Mouse (Mus musculus) mature B cell (primary cell): ENCODE measurements around the gene Nup54.

ENCODE experiments used
- in situ Hi-C: fragments of 300-500 bp; cut with MboI; formaldehyde crosslinking; loops from 2 replicates; pipeline ENCODE4 v1.14.3; 2019

Nup54 gene

DNA sequence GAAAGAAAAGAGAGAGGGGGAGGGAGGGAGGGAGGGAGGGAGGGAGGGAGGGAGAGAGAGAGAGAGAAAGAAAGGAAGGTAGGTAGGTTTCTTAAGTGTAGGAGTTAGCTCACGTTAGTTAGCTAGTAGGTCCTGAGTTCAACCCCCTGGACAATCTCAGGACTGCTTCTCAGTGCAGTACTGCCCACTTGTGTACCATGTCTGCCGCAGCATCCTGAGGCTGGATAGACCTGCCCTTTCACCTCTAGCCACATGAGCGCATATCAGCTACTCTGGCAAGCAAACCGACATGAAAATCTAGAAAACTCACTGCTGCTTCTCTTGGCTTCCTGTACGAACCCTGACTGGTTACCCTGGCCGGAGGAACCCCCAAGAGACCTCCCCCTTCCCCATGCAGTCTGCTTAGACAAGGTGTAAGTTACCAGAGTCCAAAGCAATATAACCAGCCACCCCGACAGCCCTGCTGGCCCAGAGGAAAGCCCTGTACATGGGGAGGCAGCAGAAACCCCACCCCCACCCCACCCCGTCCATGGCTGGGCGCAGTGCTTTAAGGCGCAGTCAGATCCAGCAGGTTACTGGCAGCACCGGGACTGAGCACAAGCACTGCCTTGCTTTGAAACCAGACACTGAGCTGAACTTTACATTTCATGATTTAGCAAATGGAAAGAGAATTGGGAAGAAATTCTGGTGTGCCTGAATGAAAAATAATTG, 21.6 kb downstream of the Nup54 start:
- in situ Hi-C loops, result no loop called here

DNA sequence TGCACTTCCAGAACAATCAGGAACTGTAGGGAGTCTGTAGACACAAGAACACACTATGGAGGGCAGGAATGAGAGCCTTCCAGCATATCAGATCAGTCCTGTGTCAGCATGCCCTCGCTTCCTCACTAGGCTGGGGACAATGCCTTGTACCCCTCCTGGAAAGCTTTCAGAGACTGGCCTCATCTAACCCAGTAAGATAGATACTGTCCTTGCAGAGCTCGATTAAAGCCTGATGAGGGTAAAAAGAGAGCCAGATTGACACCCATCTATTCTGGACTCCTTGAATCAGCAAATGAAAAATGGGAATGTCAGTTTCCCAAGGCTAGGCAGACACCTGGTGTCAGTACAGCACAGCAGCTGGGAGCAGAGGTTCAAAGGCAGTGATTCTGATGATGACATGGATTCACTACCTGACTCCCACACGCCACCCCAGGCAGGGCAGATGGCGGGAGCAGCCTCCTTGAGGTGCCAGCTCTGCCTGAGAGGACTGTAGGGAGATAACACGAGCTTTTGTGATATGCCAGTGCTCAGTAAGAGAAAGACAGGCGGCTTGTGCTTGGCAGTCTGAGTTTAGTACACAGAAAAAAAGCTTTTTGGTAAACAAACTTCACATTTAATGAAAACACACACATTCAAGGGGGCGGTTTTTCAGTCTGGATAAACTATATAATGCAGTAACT, 23.4 kb downstream of the Nup54 start:
- in situ Hi-C loops, result no loop called here

DNA sequence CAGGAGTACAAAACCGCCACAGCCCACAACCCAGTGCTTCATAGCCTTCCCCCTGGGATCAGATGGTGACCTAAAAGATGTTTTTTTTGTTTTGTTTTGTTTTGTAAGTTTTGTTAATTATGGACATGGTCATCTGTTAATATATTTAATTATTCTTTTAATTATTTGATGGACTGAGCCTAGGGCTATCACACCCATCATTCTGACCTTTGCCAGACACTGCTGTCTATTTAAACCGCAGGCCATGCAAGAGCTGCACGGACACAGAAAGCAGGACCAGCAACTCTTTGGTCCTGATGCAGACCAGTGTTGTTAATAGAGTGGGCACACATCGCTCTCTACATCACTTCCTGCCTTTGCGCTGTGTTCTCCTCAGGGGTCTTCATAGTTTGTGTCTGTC, 24.5 kb downstream of the Nup54 start:
- in situ Hi-C loops, result no loop called here

DNA sequence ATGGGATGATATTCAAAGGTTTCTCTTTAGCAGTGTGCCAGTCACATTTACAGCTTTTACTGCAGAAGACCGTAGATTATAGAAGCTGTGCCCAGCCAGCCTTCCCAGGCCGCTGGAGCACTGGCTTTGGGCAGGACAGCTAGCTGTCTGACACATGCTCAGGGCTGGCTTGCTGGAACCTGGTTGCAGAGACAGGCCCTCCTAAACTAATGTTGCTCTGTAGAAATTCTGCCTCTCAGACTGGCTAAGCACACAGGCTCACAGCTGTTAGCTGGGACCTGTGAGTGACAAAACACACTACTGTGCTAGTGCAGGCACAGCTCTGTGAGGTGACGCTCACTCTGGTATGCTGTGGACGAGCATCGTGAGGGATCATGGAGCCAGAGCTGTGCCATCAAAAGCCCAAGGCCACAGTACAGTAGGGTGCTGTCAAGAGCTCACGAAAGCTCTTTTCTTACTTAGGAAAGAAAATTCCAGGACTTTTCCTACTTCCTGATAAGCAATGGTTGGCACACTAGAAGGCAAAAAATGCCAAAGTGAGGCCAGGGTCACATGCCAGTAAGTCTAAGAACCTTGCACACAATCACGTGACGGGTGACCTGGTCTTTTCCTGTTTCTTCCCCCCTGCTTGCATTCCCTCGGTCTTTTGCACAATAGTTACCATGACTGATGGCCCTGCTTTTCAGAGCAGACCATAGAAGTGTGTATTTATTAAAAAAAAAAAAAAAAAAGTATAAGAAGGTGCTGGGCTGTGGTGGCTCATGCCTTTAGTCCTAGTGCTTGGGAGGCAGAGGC, 25.5 kb downstream of the Nup54 start:
- in situ Hi-C loops, result no loop called here

DNA sequence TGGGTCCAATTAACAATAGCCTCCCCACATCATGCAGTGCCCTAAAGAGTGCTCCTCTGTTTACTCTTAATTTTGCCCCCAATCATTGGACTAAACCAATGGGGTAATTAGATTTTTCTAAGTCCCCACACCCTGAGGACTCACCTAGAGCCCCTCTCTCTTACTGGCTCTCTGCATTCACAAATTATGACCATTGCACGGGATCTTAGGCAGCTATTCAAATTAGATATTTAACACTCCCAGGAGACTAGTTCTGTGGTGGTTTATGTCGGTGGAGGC, 30.7 kb downstream of the Nup54 start:
- in situ Hi-C loops, result no loop called here

DNA sequence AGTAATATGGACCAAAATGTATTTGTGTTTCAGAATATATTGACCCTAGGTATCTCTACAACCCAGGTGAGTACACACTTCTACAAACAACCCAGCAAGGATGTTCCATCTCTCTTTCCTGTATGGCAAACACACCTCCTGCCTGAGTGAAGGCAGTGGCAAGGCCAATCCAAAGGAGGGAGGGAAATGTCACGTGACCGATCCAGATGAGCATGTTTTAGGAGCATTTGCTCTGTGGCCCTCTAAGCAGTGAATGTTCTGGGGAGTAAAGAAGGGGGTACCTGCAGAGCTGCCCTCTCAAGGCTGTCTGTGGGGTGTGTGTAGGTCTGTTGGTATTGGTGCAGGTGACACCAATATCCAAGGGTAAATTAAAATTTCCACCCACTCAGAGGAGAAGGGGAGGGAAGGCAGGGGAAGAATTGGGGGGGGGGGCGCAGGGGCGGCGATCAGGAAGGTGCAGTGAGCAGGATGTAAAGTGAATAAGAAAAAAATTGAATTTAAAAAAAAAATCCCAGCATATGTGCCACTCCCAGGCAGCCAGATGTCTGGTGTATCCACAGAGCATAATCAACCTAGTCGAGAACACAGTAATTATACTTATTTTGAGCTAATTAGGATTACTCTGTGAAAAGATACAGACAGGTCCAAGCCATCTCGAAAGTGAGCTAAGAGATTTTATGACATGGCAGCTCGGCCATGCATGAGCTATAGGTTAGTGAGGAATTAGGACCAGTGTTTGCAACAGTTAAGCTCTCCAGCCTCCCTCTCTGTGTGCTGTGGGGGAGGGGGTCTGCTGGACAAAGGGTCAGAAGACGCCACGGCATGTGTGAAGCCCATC, 31.2 kb downstream of the Nup54 start:
- in situ Hi-C loops, result no loop called here

DNA sequence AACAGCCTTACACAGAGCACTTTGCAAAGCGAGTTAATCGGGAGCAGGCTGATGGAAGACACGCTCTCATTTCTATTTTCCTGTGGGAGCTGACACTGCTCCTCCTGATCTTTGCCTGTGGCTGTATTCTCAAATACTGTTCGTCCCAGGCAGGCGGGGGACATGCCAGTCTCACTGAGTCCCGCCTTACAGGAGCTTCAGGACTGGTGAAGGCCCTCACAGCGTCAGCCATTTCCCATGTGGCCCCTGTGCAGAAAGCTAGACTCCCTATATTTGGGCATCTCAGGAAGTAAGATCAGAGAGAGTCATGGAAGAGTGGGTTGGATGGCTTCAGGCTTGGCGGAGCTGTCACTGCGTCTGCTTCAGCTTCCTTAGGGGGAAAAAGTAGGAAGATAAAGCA, 32.2 kb downstream of the Nup54 start:
- in situ Hi-C loops, result no loop called here

DNA sequence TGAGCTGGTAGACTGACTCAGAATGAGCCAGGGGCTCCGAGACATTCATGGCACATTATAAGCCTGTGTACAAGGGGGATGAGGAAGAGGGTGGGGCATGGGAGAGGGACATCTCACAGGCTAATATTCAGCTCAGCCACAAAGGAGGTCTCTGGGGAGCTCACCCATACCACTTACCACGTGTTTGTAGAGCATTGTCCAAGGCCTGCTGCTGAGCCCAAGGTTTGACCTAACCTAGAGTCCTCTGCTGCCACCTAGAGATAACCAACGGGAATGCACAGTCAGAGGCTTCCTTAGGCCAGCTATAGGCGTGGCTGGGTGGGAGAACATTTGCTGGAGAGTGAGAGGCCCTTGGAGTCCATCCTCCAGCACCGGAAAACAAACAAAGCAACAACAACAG, 36.9 kb downstream of the Nup54 start:
- in situ Hi-C loops, result loop anchor here (25.0 kb wide), 1 partner anchor 211 kb away; no protein-coding TSS in a partner anchor

DNA sequence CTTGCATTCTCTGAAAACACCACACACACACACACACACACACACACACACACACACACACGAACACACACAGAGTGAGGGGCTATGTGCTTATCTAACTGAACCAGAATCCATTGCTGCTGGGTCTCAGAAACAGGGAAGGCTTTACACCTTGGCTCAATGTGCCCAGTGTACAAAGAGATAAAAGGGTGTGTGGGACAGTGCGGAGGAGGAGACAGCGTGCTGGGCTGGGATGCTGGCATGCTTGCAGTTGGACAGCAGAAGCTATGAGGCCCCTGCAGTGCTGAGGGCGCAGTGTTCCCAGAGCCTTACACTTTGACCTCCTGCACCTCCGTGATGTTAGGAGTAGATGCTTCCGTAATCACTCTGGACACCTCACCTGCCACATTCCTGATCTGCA, 38.5 kb downstream of the Nup54 start:
- in situ Hi-C loops, result loop anchor here (25.0 kb wide), 1 partner anchor 209 kb away; no protein-coding TSS in a partner anchor

DNA sequence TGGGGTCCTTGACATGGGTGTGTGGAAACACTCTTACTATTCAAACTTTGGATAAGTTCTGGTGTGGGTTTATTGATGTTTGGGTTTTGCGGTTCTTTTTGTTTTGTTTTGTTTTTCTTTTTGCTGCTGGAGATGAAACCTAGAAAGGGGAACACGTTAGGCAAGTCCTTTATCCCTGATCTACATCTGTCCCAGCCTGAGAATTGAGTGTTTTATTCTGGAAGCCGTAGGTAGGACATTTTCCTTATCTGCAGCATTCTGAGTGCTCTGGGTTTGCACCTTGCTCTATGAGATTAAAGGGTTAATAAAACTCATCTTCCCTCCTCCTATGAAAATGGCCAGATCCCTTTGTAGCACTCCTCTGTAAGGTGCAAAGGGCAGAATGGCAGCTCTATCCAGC, 39.3 kb downstream of the Nup54 start:
- in situ Hi-C loops, result loop anchor here (25.0 kb wide), 1 partner anchor 208 kb away; no protein-coding TSS in a partner anchor

DNA sequence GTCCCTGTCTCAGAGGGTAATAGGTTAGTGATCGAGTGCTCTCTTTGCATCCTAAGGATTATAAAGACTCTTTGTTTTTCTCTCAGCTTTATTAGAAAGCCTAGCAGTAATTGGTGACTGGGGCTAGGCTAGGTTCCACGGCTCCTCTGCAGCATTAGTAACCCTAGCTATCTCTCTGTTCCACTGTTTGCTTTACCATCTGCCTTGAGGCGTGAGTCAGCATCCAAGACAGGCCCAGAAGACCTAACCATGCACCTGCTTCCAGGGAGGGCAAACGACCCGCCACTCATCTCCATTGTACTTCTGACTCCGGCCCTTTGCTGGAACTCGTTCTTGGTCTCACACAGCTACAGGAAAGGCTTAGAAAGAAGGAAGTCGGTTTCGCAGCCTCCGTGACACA, 41.2 kb downstream of the Nup54 start:
- in situ Hi-C loops, result loop anchor here (25.0 kb wide), 1 partner anchor 207 kb away; no protein-coding TSS in a partner anchor

DNA sequence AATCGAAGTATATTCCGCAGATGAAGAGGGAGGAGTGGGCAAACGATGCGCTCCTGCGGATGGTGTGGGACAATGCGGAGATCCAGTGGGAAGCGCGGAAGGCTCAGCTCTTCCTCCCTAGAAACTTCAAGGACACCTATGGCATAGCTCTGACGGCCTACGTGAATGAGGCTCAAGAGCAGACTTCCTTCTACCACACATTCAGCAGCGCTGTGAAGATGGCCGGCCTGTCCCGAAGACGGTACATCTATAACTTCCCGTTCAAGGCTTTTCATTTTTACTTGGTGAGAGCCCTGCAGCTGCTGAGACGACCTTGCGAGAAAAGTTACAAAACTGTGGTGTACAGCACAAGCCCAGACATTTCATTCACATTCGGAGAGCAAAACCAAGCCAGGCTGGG, 42.5 kb downstream of the Nup54 start:
- in situ Hi-C loops, result loop anchor here (25.0 kb wide), 1 partner anchor 205 kb away; no protein-coding TSS in a partner anchor

DNA sequence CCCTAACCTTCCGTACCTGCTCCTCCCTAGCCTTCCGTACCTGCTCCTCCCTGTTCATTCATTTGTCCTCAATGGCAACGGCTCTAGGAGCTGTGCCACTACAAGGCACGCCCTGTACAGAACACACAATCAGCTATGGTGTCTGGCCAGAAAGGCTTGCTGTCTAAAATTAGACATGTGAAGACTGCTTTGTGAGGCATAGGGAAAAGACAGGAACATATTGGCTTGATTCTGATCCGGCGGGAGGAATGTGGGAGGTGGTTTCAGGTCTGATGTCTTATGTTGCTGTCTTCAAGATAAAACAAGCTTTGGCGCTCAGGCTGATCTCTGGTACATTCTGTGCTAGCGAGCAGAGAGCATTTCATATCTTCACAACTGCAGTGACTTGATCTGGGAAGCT, 44.4 kb downstream of the Nup54 start:
- in situ Hi-C loops, result loop anchor here (25.0 kb wide), 1 partner anchor 203 kb away; no protein-coding TSS in a partner anchor

DNA sequence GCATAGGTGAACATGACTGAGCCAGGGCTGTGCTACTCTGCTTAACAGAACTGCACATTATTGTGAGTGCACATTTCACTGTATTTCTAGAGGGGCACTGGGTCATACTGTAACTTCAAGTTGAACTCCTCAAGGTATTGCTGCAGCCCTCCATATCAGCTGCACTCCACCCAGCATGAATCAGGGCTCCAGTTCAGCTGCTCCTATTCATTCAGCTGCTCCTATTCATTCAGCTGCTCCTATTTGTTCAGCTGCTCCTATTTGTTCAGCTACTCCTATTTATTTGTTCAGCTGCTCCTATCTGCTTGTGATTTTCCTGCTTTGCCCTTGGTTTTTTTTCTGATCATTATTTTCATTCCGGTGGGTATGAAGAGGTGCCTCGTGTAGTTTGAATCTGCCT, 45.0 kb downstream of the Nup54 start:
- in situ Hi-C loops, result loop anchor here (25.0 kb wide), 1 partner anchor 203 kb away; no protein-coding TSS in a partner anchor

DNA sequence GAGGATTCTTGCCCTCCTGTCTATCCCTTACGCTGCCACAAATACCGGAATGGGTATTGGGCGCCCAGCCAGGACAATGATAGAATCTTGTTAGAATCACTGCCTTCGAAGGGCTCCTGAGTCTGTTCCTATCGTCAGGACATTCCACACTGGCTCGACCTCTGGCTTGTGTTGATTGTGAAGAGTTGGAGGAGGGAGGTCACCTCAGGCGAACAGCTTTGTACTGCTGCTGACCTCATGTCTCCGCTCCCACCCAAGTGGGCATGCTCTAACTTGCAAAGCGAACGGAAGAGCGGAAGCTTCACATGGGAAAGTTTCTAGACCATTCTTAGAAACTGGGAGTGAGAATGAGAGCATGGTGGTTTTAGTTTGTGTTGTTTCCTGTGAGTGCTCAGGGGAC, 47.6 kb downstream of the Nup54 start:
- in situ Hi-C loops, result loop anchor here (25.0 kb wide), 1 partner anchor 200 kb away; no protein-coding TSS in a partner anchor

DNA sequence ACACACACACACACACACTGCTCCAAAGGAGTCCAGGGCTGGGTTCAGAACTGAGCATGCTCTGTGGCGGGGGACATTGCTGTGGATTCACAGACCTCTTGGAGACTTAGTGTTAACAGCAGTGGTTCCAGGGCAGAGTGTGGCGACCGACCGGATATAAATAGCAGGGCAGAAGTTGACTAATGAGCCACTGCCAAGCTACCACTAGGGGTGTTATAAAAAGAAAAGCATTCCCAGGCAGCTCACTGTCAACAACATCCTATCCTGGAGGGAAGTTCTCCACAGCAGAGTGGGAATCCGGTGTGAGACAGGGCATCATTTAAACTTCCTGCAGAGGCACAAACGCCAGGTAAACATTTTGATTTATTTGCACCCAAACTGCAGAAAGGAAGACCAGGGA, 48.4 kb downstream of the Nup54 start:
- in situ Hi-C loops, result loop anchor here (25.0 kb wide), 1 partner anchor 199 kb away; no protein-coding TSS in a partner anchor

DNA sequence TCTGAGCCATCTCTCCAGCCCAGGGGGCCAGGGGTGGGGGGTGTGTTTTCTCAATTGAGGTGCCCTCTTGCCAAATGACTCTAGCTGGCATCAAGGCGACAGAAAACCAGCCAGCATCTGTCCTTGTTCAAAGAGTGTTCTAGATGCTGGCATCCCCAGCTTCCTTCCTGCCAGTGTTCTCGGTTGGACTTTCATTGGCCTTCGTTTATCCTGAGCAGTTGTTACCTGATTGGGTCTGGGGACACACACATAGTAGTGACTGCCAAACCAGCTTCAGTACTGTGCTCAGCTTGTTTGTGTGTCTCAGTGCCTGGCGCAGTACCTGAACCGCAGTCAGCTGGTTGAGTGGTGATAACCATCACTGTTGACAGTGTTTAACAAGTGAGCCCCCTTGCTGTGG, 48.9 kb downstream of the Nup54 start:
- in situ Hi-C loops, result loop anchor here (25.0 kb wide), 1 partner anchor 199 kb away; no protein-coding TSS in a partner anchor

DNA sequence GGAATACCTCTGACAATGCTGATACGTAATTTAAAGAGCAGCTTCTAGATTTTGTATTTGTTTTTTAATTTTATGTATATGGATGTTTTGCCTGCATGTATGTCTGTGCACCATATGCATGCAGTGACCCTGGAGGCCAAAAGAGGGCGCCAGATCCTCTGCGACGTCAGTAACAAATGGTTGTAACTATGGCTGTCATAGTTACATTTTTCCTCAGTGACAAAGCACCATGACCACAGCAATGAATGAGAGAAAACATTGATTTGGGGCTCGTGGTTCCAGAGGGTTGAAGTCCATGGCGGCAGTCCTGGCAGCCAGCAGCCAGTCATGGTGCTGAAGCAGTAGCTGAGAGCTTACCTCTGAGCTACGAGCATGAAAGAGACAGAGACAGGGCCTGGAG, 50.2 kb downstream of the Nup54 start:
- in situ Hi-C loops, result loop anchor here (25.0 kb wide), 1 partner anchor 198 kb away; no protein-coding TSS in a partner anchor

DNA sequence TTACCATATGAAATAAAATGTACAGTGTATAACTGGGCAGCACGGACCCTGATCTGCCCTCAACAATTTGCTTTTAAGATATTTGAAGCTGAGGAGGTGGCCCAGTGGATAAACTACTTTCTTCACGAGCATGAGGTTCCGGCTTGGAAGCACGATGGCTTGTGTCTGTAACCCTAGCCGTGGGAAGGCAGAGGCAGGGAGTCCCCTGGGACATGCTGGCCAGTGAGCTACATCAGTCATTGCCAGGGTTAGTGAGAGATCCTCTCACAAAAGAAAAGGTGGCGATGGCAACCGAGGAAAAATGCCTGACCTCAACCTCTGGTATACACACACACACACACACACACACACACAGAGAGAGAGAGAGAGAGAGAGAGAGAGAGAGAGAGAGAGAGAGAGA, 51.3 kb downstream of the Nup54 start:
- in situ Hi-C loops, result loop anchor here (25.0 kb wide), 1 partner anchor 196 kb away; no protein-coding TSS in a partner anchor

DNA sequence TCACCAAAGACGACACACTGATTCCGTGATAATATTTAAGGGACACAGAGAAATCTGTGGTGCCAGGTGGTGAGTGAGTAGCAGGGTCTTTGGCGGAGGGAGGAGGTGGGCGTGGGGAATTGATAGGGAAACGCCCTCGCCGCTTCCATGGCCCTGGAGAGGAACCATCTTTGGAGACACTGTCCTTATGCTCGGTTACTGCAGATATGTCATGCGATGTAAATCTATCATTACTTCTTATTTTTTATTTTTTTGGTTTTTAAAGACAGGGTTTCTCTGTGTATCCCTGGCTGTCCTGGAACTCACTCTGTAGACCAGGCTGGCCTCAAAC, 52.7 kb downstream of the Nup54 start:
- in situ Hi-C loops, result loop anchor here (25.0 kb wide), 1 partner anchor 195 kb away; no protein-coding TSS in a partner anchor
